Mouse (Mus musculus): Measurements from ENCODE around the gene Phkg1.
"Not testable (repeated sequence)": the region's sequence is repeated elsewhere in the genome, so short reads cannot be mapped to it uniquely, and the experiment has no call there.

Gene Phkg1

GRCm38 (mm10) chr5:129907775-129908174, 9.4 kb upstream of the Phkg1 start:
- DNase-seq = no peak

GRCm38 (mm10) chr5:129895198-129896088, 2.9 kb downstream of the Phkg1 start, which contains the start of gene Zbed5:
Zbed5 (plus strand) TSS chr5:129895723.
- peak; percentile 91 for DNase-seq

- not testable (repeated sequence) for DNase-seq
These were observed 8.0 kb downstream of the Phkg1 start for GRCm38 (mm10) chr5:129890390-129890789.

GRCm38 (mm10) chr5:129886911-129887636, 11.3 kb downstream of the Phkg1 start, which contains the start of gene Chchd2:
Chchd2 (minus strand) TSS chr5:129887470.
- DNase-seq = peak; percentile 98

GRCm38 (mm10) chr5:129886271-129886670, 12.1 kb downstream of the Phkg1 start:
- no peak for DNase-seq

- DNase-seq = no peak
These were observed 18.5 kb downstream of the Phkg1 start for GRCm38 (mm10) chr5:129879888-129880287.

- peak; percentile 40 for DNase-seq
These were observed 19.4 kb downstream of the Phkg1 start for GRCm38 (mm10) chr5:129878946-129879345.

GRCm38 (mm10) chr5:129877731-129878455, 20.5 kb downstream of the Phkg1 start:
- DNase-seq = peak; percentile 47

GRCm38 (mm10) chr5:129875098-129875497, 23.3 kb downstream of the Phkg1 start:
- no peak for DNase-seq

GRCm38 (mm10) chr5:129873942-129874341, 24.4 kb downstream of the Phkg1 start:
- no peak for DNase-seq

- DNase-seq = no peak
These were observed 27.1 kb downstream of the Phkg1 start for GRCm38 (mm10) chr5:129871238-129871637.

- no peak for DNase-seq
These were observed 28.9 kb downstream of the Phkg1 start for GRCm38 (mm10) chr5:129869238-129869995.

GRCm38 (mm10) chr5:129865841-129866240, 32.5 kb downstream of the Phkg1 start:
- no peak for DNase-seq

GRCm38 (mm10) chr5:129864467-129864866, 33.9 kb downstream of the Phkg1 start:
- DNase-seq = peak; percentile 31

- DNase-seq = no peak
These were observed 36.0 kb downstream of the Phkg1 start for GRCm38 (mm10) chr5:129862325-129862724.

GRCm38 (mm10) chr5:129856414-129856813, 41.9 kb downstream of the Phkg1 start:
- DNase-seq = no peak

- no peak for DNase-seq
These were observed 43.2 kb downstream of the Phkg1 start for GRCm38 (mm10) chr5:129855163-129855562.

GRCm38 (mm10) chr5:129847558-129847820, 50.9 kb downstream of the Phkg1 start:
- DNase-seq = no peak

- DNase-seq = peak; percentile 95
These were observed 51.4 kb downstream of the Phkg1 start, which contains the start of gene Sumf2 for GRCm38 (mm10) chr5:129846752-129847557. Sumf2 (plus strand) TSS chr5:129846986.

GRCm38 (mm10) chr5:129844848-129845247, 53.5 kb downstream of the Phkg1 start:
- DNase-seq = no peak

Measured in layer of hippocampus, adult 9-11 months (tissue).